Mouse (Mus musculus) frontal cortex, postnatal 36 days (tissue): ENCODE results near the gene A1cf.

ENCODE experiments used
- DNase-seq, 2 experiments: peaks; one replicate each; pipeline ENCODE4 v3.0.0; 2022; ENCODE audit warnings: low spot score in 2 of 2

The A1cf gene

DNA sequence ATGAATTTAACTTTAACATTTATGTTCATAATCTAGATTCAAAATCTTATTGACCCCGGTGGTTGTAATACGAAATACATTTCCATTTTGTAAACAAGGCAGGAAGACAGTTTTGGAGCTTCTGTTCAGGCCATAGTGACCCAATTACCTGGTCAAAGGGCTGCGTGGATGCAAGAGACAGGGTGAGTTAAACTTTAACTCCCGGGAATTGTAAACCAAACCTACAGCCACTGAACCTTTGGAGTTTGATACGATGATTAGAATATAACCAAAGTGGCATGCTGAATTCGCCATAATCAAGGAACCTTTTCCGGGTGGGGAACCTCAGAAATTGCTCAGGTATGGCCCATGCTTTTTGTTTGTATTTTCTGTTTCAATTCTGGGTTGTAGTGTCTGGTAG is at the start of gene A1cf:
Gene A1cf, plus strand, starts transcription at position 244 of the 400 bp plus-strand sequence.
- no peak for DNase-seq

DNA sequence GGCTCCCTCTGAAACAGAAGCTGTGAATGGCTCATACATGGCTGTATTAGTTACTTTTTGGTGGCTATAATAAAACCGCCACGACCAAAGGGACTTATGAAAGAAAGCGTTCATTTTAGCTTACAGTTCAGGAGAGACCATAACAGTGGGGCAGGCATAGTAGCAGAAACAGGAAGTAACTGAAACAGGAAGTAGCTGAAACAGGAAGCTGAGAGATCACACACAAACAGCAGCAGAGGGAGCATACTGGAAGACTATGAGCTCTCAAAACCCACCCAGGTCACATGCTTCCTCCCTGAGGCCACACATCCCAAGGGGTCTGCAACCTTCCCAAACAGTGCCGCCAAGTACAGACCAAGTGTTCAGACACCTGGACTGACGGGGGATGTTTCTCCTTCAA is 34.3 kb upstream of the A1cf start:
- DNase-seq, result no peak

DNA sequence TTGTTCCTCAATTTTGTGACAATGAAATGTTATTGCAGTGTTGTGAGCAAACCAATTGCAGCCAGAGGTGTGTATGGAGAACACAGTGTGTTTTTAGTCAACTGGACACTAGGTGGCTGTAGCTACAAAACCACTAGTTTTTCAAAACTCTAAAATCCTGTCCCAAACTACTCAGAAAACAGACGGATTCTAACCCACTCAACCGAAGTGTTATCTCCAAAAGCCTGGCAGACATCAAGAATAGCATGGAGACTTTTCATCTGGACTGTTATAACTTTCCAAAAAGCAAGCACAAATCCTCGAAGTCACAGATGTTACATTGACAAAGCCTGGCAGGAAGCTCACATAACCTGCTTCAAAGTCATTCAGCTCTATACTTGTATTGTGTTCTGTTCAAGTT is 6.7 kb upstream of the A1cf start:
- peak; percentile 3 to 59 for DNase-seq

DNA sequence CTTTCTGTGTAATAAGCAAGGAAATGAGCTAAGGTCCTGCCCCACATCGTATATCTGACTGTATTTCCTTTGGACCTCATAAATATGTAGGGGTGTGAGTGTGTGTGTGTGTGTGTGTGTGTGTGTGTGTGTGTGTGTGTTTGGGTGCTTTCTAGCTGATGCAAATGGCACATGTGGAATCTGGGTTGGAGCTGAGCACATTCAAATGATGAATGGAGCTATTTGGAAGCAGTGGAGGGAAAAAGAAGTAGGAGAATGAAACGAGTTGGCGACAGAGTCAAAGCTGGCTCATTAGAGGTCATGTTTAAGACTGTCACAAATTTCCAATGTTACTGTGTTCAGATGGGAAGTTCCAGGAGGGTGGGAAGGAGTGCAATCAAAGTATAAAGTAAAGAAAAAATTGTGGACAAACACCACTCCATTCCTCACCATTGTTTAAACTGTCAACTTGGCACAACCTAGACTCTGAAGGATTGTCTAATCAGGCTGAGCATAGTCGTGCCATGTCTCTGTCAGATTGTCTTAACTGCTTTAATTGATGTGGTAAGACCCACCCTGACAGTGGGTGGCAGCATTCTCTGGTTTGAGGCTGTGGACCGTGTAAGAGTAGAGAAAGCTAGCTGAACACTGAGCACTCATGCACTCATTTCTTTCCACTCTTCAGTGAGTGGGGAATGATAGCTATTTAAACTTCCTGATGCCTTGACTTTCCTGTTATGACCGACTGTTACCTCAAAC is 5.9 kb upstream of the A1cf start:
- DNase-seq, result no peak

DNA sequence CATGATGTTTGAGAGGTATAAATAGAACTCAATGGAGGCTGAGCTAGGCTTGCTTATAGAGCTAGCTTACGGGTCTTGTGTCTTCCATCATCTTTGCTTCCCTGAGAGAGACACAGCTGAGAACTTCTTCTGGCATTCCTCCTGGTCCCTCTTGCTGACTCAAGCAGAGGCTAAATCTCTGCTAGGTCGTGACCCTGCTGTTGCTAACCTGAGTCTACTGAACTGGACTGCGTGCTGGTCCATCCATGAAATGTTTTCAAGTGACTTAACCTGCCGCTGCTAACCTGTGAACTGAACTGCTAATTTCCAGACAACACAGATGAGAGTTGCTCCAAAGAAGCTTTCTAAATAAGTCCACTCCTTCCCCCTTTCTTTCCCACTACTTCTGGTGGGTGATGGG is 3.1 kb upstream of the A1cf start:
- DNase-seq, result no peak

DNA sequence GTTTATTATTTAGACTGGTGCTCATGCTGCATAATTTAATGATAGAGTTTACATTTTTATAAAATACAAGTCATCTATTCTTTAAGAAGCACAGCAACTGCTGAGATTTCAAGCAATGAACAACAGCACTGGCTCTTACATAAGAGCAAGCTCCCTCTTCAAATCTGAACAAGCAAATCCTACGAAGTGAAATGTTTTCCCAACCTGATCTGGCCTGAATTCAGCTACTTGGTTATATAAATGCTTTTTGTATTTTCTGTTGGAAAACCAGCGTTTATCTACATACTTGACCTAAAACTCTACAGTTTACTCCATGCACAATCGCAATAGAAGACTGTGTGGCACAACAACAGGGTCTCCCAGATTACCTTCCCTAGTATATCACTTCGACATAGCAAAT is 488 bp upstream of the A1cf start:
- DNase-seq, result no peak

DNA sequence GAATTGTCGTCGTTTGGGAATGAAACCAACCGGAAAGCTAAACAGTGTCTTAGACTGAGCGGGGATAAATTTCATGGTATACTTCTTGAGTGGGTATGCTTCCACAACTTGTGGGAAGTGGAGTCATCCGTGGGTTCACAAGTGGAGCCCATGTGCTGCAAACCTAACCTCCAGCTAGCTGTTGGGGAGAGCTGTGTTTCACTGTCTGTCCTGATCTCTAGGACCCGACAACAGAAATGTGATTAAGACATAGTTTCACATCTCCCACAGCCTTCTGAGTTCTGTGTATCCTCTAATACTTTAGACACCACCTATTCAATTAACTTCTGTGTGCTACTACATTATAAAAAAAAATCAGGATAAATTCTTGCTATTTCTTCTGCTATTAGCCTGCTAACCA is 407 bp downstream of the A1cf start:
- no peak for DNase-seq

DNA sequence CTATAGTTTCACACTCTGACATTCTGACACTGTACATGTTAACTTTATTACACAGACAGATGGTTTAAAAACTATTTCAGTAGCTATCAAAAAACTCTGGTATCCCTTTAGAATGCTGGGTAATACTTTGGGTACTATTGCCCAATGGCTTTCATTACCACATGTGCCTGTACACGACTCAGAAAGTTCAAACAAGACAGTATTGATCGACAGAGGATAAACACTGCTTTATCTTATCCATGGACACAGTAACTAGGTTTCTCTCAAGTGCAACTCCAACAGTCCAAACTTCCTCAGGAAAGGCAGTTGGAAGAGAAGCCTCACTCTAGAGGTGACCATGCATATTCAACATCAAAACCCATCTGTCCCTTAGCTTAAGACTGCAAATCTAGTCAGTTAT is 2.8 kb downstream of the A1cf start:
- DNase-seq, result no peak

DNA sequence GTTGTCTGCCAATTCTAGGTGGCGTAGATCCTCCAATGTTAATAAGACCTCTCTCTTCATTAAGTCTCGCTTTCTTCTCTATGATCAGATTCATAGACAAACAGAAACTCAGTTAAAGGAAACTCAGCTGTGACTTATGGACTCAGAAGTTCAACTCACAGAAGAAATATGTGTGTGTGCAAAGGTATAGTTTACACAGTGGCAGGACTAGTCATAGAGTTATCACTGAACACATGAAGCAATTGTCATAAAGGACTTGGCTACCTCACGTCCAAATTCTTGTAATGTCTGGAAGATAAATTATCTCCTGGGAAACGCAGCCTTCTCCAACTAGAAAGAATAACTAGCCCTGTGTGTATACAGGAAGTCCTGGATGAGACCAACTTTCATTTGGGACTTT is 9.4 kb downstream of the A1cf start:
- DNase-seq, result no peak

DNA sequence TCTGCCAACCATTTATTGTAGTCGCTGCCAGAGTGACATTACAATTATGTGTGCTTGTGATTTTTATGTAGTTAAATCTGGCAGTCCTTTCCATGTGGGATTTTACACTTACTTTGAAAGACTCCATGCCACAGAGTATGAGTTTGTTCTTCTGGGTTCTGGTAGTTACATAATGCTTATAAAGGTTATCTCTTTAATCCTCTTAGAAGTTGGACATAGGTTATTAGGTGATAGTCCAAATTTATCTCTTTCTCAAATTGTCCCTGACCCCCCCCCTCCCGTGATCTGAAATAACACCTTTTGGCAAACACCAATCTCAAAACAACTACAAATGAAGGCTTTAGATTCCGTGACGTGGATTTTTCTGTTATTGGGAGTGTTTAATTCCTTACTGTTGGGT is 16.0 kb downstream of the A1cf start:
- DNase-seq, result no peak

DNA sequence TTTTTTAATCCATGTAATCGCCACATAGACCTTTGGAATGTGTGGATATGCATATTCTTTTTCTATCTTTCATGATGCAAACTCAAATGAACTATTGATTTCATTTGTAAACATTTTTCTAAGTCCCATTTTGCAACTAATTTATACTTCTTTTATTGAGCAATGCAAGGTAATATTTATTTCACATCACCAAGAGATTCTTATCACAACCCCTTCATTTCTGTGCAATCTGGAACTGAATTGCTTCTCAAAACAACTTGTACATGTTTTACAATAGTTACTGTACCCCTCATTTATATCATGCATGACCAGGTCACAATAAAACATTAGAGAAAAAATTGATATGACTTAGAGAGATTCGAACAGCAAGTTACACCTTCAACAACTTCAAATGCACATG is 18.7 kb downstream of the A1cf start:
- no peak for DNase-seq

DNA sequence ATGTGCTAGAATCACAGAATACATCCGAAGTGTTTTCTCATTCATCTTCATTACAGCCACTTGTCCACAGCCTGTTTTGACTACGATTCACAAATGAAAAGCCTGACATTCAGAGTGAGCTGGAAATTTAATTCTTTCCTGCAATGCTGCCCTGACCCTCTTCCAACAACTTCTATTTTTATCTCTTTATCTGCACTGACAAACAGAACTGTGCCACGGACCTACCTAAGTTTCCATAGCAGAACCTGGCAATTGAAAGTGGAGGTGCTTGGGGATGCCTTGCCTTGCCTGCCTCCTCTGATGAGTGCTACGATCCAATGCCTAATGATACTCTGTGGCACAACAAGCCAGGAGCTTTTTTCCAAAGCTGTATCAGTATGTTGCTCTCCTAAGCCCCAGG is 21.4 kb downstream of the A1cf start:
- DNase-seq, result no peak

DNA sequence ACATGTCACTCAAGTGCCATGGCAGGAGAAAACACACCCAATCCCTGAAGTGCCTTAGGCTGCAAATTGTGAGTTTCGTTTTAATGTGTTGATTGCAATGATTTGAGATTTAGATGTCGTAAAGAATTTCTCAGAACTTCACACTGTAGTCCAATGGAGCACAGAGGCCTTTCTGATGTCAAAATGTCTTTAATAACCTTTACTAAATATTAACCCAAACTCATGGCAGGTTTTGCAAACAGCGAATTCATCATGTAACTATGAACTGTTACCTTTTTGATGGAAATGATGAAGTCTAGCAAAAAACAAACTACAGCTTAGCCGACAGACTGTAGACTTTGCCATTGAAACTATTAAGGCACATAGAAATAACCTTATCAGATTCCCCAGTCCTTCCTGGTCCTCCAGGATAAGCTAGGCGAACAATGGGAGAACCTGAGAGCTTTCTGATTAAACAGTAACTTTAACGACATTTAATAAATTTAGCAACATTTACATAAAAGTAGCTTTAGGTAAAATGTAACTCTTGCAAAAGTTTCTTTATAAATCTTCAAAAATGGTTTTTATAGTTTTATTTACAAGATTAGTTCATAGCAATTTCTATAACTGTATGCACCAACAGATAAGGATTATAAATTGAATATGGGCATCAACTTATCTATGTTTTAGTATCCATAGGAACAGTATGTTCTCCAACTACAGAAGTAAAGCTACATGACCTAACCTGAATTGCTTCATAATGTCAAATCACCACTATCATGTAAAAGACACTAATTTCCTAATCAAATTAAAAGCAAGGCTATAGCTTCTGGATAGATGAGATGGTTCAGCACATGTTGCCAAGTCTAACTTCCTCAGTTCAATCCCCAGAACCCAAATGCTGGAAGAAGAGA is 22.7 kb downstream of the A1cf start:
- no peak for DNase-seq

DNA sequence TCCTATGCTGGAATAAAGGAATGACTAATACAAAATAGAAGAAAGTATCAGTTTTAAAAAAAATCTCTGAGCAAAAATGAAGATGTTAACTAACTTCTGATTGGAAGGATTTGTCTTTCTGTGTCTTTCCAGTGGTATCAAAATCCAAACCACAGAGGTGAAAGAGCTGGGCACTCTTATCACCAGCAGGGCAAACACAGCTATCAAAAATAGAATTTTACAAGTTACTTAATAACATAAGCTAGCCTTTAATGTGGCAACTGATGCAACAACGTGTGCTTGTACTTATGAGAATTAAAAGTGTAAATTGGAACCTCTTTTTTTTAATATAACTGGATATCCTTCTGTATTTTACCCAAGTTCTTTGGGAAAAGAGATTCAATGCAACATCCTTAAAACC is 27.4 kb downstream of the A1cf start:
- DNase-seq, result no peak

DNA sequence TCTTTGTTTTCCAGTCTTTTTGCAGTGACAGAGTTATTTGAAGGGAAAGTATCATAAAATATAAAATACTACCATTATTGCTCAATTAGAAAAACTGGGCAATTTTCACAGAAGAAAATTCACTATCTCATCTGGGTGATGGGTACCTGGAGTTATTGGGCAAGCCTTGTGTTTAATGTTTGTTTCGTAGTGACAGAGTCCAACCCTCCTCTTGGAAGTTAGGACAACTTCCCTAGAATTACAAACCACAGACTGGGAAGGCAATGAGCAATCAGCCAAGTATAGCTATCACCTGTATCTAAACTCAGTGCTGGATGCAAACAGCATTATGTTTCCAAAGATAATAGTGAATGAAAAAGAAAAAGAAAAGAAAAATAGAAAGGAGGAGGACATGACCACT is 28.1 kb downstream of the A1cf start:
- no peak for DNase-seq

DNA sequence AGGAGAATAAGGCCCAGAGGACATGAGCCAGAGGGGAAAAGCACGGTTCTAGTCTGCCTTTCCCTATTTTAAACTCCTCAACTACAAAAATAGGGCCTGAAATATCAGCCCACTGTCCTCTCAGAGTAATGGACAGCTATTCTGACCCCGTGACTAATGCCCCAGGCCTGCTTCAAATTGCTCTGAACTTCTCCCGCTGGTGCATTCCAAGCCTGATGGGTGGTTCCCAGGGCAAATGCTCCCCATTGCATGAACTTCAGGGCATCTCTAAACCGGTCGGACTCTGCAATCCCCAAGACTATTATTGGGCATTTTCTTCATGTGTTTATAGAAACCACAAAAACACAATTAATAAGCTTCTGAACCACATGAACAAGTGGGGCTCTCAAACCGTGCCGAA is 37.1 kb downstream of the A1cf start:
- DNase-seq, result no peak

DNA sequence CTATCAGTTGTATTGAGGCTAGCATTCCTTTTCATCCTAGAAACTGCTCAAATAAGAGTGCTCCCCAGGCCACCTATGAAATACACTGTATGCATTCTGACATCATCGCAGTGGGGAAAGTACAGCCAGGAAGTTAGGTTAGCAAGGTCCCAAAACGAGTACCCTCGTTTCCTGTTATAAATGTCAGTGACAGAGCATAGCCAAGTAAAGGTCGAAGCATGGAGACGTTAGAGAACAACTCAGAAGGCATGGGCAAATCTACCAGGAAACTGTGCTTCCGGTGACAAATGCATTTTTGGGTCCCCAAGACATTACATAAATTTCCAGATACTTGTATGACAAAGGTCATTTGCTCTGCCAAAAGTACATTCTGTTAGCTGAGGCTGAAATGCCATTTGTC is 41.9 kb downstream of the A1cf start:
- no peak for DNase-seq

DNA sequence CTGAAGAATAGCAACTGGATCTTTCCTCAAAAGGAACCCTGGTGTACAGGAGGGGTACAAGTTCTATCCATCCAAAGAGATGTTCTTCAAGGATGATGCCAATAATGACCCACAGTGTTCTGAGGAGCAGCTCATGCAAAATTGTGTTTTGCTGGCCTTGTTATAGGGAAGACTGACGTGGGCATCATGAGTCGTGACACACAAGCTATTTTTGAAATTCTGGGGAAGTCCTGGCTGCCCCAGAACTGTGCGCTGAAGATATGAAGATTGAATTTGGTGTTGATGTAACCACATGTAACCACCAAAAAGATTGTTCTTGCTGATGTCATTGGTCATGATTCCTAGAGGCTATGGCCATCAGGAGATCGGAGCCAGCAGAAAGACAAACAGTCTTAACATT is 45.4 kb downstream of the A1cf start:
- no peak for DNase-seq

DNA sequence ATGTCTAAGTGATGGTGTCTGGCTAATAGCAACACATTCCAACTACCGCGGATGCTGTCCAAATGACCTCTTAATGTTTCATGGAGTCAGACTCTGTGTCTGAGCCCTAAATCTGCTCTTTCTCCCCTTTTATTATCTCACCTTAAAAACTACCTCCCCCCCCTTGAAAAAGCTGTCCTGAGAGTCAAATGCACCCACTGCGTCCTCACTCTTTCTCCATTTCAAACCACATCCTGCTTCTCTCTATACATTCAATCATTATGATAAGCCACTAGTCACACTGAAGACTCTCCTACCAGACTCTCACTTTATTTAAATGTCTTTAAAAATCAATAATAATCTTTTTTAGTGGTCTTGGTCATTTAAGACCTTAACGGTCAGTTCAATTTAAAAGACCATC is 51.8 kb downstream of the A1cf start:
- no peak for DNase-seq

DNA sequence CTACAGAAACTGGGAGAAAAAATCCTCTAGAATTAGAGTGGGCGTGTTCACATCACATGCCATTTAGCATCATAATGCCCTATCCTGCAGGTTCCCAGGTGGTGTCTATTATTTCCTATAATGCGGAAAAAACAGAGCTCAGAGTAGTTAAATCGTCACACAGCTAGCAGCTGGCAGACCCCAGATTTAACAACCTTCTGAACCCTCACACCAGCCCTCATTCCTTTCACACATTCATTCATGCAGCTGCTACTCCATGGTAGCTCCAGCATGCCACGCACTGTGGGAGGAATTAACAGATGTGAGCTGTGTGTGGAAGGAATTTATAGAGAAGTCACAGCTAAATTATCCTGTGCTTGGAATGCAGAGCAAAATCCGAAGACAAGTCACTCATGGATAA is 53.3 kb downstream of the A1cf start:
- peak; percentile 24 to 43 for DNase-seq

DNA sequence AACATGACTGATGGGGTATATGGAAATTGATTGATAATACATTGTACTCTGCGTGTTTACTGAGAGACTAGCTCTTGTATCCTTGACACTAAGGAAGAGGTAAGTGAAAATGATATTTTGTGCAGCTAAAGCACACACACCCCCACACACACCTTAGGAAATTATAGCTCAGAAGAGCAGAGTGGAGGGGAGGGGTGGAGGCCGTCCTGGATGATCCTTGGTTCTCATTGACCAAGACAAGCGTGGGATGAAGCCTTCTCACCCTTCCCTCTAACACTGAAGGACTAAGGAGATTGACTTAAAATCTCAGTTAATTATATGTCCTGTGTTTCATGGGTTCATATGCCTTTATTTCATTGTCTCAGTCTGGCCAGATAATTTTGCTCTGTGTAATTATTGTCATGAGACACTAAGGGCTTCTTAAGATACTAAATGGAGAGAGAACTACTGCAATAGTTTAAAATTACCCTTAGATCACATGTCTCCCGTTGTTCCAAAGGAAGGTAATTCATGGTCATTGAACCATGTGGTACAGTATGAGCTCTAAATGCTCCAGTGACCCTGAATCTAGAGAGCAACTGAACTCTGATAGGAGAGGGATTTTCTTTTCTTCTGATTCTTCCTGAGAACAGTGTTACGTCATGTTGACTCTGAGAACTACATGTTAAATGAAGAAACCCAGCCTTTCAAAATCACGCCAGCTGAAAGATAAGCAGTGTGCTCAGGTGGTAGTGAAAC is 55.2 kb downstream of the A1cf start:
- no peak for DNase-seq

DNA sequence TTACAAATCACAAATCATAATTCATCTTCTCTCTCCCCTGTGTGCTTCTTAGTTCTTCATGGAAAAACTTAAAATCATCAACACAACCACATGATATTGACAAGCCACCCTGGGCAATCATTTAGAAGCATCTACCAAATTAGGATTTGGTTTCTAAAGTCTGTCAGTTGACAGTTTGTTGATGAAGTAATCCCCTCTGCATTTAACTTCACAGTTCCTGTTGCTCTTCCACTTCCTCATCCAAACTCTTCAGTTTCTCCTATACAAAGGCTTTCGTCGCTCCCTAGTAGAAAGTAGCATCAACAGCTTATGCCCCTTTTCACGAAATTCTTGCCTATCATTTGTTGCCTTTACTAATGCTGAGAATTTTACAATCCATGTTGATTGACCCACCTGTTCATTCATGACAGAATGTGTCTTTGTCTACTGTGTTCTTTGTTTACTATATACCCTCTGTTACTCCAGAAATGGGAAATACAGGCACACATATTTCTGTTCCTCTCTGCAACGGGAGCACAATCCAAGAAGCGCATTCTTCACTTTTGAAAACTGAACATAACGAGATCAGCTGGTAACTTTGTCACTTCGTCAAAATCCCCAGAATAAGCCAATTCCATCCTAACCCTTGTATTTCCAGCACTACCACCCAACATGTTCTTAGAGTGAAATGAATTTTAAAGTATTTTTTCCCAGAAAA is 82.4 kb downstream of the A1cf start:
- DNase-seq, result no peak
